Mouse (Mus musculus) MEL (cell line): Measurements from ENCODE around the gene Atp5s. TPM values are rescaled to one million over a fixed set of nuclear protein-coding genes. Genes with fewer than 3 reads are reported as not detected.

Experiments used
- DNase-seq: peaks from one replicate; pipeline ENCODE4 v3.0.0; 2011; ENCODE audit warnings: low read depth, low spot score
- H3K27ac ChIP-seq: 2 replicates; pipeline ENCODE4 v1.5.1; 2012; ENCODE audit warnings: low read depth, mild to moderate bottlenecking, control low read depth, low read length, moderate library complexity; ENCODE audit not compliant: control insufficient read depth
- H3K27me3 ChIP-seq, 2 experiments: fragments of 150-350 bp in 1 of 2; sonication (generic) in 1 of 2; 2 replicates each; pipeline ENCODE4 v1.6.1; 2012; ENCODE audit warnings: low read length in 2 of 2, mild to moderate bottlenecking in 2 of 2, improper control_type of control experiment in 1 of 2, moderate library complexity in 1 of 2; ENCODE audit not compliant: insufficient read depth in 2 of 2, control insufficient read depth in 1 of 2
- H3K36me3 ChIP-seq, 2 experiments: 2 replicates each; pipeline ENCODE4 v1.6.1; 2012 to 2014; ENCODE audit warnings: low read length in 2 of 2, improper control_type of control experiment in 1 of 2, inconsistent platforms in 1 of 2, mild to moderate bottlenecking in 1 of 2; ENCODE audit not compliant: insufficient read depth in 2 of 2, control insufficient read depth in 1 of 2
- H3K4me1 ChIP-seq, 2 experiments: fragments of 150-350 bp in 1 of 2; sonication (generic) in 1 of 2; 2 replicates each; pipeline ENCODE4 v1.6.1; 2012; ENCODE audit warnings: low read length in 2 of 2, improper control_type of control experiment in 1 of 2, mild to moderate bottlenecking in 1 of 2; ENCODE audit not compliant: insufficient read depth in 2 of 2, control insufficient read depth in 1 of 2
- H3K4me3 ChIP-seq, 2 experiments: fragments of 150-350 bp in 1 of 2; sonication (generic) in 1 of 2; 2 replicates each; pipeline ENCODE4 v1.5.1; 2012; ENCODE audit warnings: low read depth in 2 of 2, low read length in 2 of 2, mild to moderate bottlenecking in 2 of 2, moderate library complexity in 2 of 2, control low read depth in 1 of 2, improper control_type of control experiment in 1 of 2; ENCODE audit not compliant: control insufficient read depth in 1 of 2, insufficient read depth in 1 of 2
- H3K79me2 ChIP-seq: 2 replicates; pipeline ENCODE4 v1.6.1; 2012; ENCODE audit warnings: mild to moderate bottlenecking, low read length, moderate library complexity; ENCODE audit not compliant: control insufficient read depth, poor library complexity, insufficient read depth
- H3K9ac ChIP-seq: 2 replicates; pipeline ENCODE4 v1.6.1; 2012; ENCODE audit warnings: low read depth, mild to moderate bottlenecking, control low read depth, low read length, moderate library complexity; ENCODE audit not compliant: control insufficient read depth, poor library complexity, severe bottlenecking
- H3K9me3 ChIP-seq: fragments of 150-350 bp; sonication (generic); replicated peaks from 2 replicates; pipeline ENCODE4 v1.6.1; 2012; ENCODE audit warnings: mild to moderate bottlenecking, low read length, improper control_type of control experiment, moderate library complexity; ENCODE audit not compliant: insufficient read depth
- BHLHE40 ChIP-seq: IDR thresholded peaks from 2 replicates; pipeline ENCODE4 v1.6.1; 2012; ENCODE audit warnings: low read depth, mild to moderate bottlenecking, inconsistent platforms, low read length, improper control_type of control experiment, borderline replicate concordance
- CHD1 ChIP-seq: IDR thresholded peaks from 2 replicates; pipeline ENCODE4 v1.6.1; 2012; ENCODE audit warnings: low read depth, mild to moderate bottlenecking, inconsistent platforms, low read length, improper control_type of control experiment
- CHD2 ChIP-seq: IDR thresholded peaks from 2 replicates; pipeline ENCODE4 v1.6.1; 2011; ENCODE audit warnings: low read length, improper control_type of control experiment
- E2F4 ChIP-seq: IDR thresholded peaks from 2 replicates; pipeline ENCODE4 v1.6.1; 2011; ENCODE audit warnings: low read depth, low read length, improper control_type of control experiment, borderline replicate concordance
- ELF1 ChIP-seq: IDR thresholded peaks from 2 replicates; pipeline ENCODE4 v1.6.1; 2014; ENCODE audit warnings: low read depth, mild to moderate bottlenecking, inconsistent platforms, low read length, improper control_type of control experiment, moderate library complexity
- EP300 ChIP-seq, 2 experiments: IDR thresholded peaks; 2 replicates each; pipeline ENCODE4 v1.6.1; 2011; ENCODE audit warnings: improper control_type of control experiment in 2 of 2, low read length in 2 of 2, low read depth in 1 of 2, mild to moderate bottlenecking in 1 of 2
- GABPA ChIP-seq: IDR thresholded peaks from 2 replicates; pipeline ENCODE4 v1.6.1; 2012; ENCODE audit warnings: low read depth, mild to moderate bottlenecking, inconsistent platforms, low read length, improper control_type of control experiment, moderate library complexity
- HCFC1 ChIP-seq: IDR thresholded peaks from 2 replicates; pipeline ENCODE4 v1.6.1; 2012; ENCODE audit warnings: low read depth, mild to moderate bottlenecking, inconsistent platforms, low read length, improper control_type of control experiment, moderate library complexity
- JUND ChIP-seq: IDR thresholded peaks from 2 replicates; pipeline ENCODE4 v1.6.1; 2011; ENCODE audit warnings: low read depth, mild to moderate bottlenecking, improper control_type of control experiment, low read length
- KAT2A ChIP-seq: conservative IDR thresholded peaks from 2 replicates; pipeline ENCODE4 v1.6.1; 2012; ENCODE audit warnings: low read depth, low read length, improper control_type of control experiment, inconsistent platforms
- MAFK ChIP-seq: IDR thresholded peaks from 2 replicates; pipeline ENCODE4 v1.6.1; 2011; ENCODE audit warnings: low read depth, mild to moderate bottlenecking, low read length, improper control_type of control experiment, borderline replicate concordance
- MAX ChIP-seq: IDR thresholded peaks from 2 replicates; pipeline ENCODE4 v1.6.1; 2011; ENCODE audit warnings: low read length, improper control_type of control experiment
- MAZ ChIP-seq: IDR thresholded peaks from 2 replicates; pipeline ENCODE4 v1.6.1; 2012; ENCODE audit warnings: low read depth, mild to moderate bottlenecking, inconsistent platforms, low read length, improper control_type of control experiment
- MEF2A ChIP-seq: IDR thresholded peaks from 2 replicates; pipeline ENCODE4 v1.6.1; 2014; ENCODE audit warnings: low read depth, mild to moderate bottlenecking, inconsistent platforms, low read length, improper control_type of control experiment; ENCODE audit not compliant: poor library complexity, insufficient replicate concordance, severe bottlenecking; ENCODE audit errors: extremely low read depth
- MXI1 ChIP-seq: IDR thresholded peaks from 2 replicates; pipeline ENCODE4 v1.6.1; 2011; ENCODE audit warnings: mild to moderate bottlenecking, low read depth, low read length, improper control_type of control experiment
- MYC ChIP-seq: IDR thresholded peaks from 2 replicates; pipeline ENCODE4 v1.6.1; 2011; ENCODE audit warnings: low read depth, mild to moderate bottlenecking, low read length, improper control_type of control experiment, moderate library complexity
- NELFE ChIP-seq: IDR thresholded peaks from 2 replicates; pipeline ENCODE4 v1.6.1; 2011; ENCODE audit warnings: low read depth, low read length, improper control_type of control experiment
- NRF1 ChIP-seq: IDR thresholded peaks from 2 replicates; pipeline ENCODE4 v1.6.1; 2014; ENCODE audit warnings: low read depth, mild to moderate bottlenecking, inconsistent platforms, low read length, improper control_type of control experiment, moderate library complexity; ENCODE audit not compliant: poor library complexity, insufficient read depth, severe bottlenecking
- POLR2A ChIP-seq, 2 experiments: IDR thresholded peaks; 2 replicates each; pipeline ENCODE4 v1.6.1; 2011 to 2012; ENCODE audit warnings: low read length in 2 of 2, mild to moderate bottlenecking in 2 of 2, control low read depth in 1 of 2, improper control_type of control experiment in 1 of 2, low read depth in 1 of 2, moderate library complexity in 1 of 2; ENCODE audit not compliant: control insufficient read depth in 1 of 2, insufficient read depth in 1 of 2, poor library complexity in 1 of 2
- RAD21 ChIP-seq: IDR thresholded peaks from 2 replicates; pipeline ENCODE4 v1.6.1; 2011; ENCODE audit warnings: mild to moderate bottlenecking, low read depth, low read length, improper control_type of control experiment
- RCOR1 ChIP-seq: IDR thresholded peaks from 2 replicates; pipeline ENCODE4 v1.6.1; 2012; ENCODE audit warnings: low read depth, mild to moderate bottlenecking, inconsistent platforms, low read length, improper control_type of control experiment
- SIN3A ChIP-seq: IDR thresholded peaks from 2 replicates; pipeline ENCODE4 v1.6.1; 2012; ENCODE audit warnings: low read length, improper control_type of control experiment, inconsistent platforms
- SMC3 ChIP-seq: IDR thresholded peaks from 2 replicates; pipeline ENCODE4 v1.6.1; 2011; ENCODE audit warnings: low read depth, low read length, improper control_type of control experiment
- TAL1 ChIP-seq: IDR thresholded peaks from 2 replicates; pipeline ENCODE4 v1.6.1; 2012; ENCODE audit warnings: mild to moderate bottlenecking, inconsistent platforms, low read length, moderate library complexity, mixed read lengths
- TBP ChIP-seq: IDR thresholded peaks from 2 replicates; pipeline ENCODE4 v1.8.0; 2011; ENCODE audit warnings: low read depth, low read length, improper control_type of control experiment
- UBTF ChIP-seq: IDR thresholded peaks from 2 replicates; pipeline ENCODE4 v1.6.1; 2012; ENCODE audit warnings: low read depth, mild to moderate bottlenecking, inconsistent platforms, low read length, improper control_type of control experiment, moderate library complexity, borderline replicate concordance; ENCODE audit not compliant: insufficient read depth
- USF1 ChIP-seq: IDR thresholded peaks from 2 replicates; pipeline ENCODE4 v1.6.1; 2014; ENCODE audit warnings: low read depth, mild to moderate bottlenecking, inconsistent platforms, low read length, improper control_type of control experiment, moderate library complexity
- USF2 ChIP-seq, 2 experiments: IDR thresholded peaks; 2 replicates each; pipeline ENCODE4 v1.6.1; 2011 to 2012; ENCODE audit warnings: improper control_type of control experiment in 2 of 2, low read length in 2 of 2, borderline replicate concordance in 1 of 2, inconsistent platforms in 1 of 2, low read depth in 1 of 2, mild to moderate bottlenecking in 1 of 2; ENCODE audit not compliant: insufficient read depth in 1 of 2
- ZC3H11A ChIP-seq: IDR thresholded peaks from 2 replicates; pipeline ENCODE4 v1.6.1; 2012; ENCODE audit warnings: low read depth, mild to moderate bottlenecking, inconsistent platforms, low read length, improper control_type of control experiment
- ZKSCAN1 ChIP-seq: IDR thresholded peaks from 2 replicates; pipeline ENCODE4 v1.6.1; 2012; ENCODE audit warnings: low read depth, mild to moderate bottlenecking, inconsistent platforms, low read length, improper control_type of control experiment, moderate library complexity
- polyA plus RNA-seq, 2 experiments: library from polyadenylated mRNA; stranded (reverse) in 1 of 2; unstranded in 1 of 2; fragments of >175 nt in 1 of 2; fragments of >200 nt in 1 of 2; gene quantifications; 2 replicates each; pipeline versions ENCODE4 v1.2.1 to v1.2.4; 2012; ENCODE audit warnings: low replicate concordance in 2 of 2, low read depth in 1 of 2; ENCODE audit not compliant: insufficient read length in 2 of 2, insufficient read depth in 1 of 2, missing spikeins in 1 of 2
- total RNA-seq: library from RNA; depleted of rRNA; stranded (reverse); fragments of 300-350 nt; gene quantifications from 2 replicates; pipeline ENCODE4 v1.2.3, GENCODE M21; 2012

Gene Atp5s
- total and polyA plus RNA-seq, 3 experiments, result 12.7 to 13.7 TPM; not detected in 1

GRCm38 (mm10) chr12:69683537-69683936, 41.2 kb upstream of the Atp5s start (continued):
- TF ChIP-seq KAT2A, result no peak
- peak; percentile 84 for TF ChIP-seq MAX
- TF ChIP-seq RAD21, result no peak
- TF ChIP-seq NRF1, result no peak
- peak; percentile 77; the same call in 1 of the 2 replicates for TF ChIP-seq MXI1
- TF ChIP-seq UBTF, result no peak
- no peak for TF ChIP-seq ZKSCAN1
- no peak for TF ChIP-seq ELF1
- TF ChIP-seq GABPA, result no peak
- no peak for TF ChIP-seq USF2 (IDR thresholded peaks at IDR 0.05; ENCODE audit: borderline replicate concordance in 1 of 2, insufficient read depth in 1 of 2, low read depth in 1 of 2, low read length in 2 of 2)
- TF ChIP-seq USF1, result no peak
- no peak for TF ChIP-seq SMC3
- TF ChIP-seq ZC3H11A, result no peak
- TF ChIP-seq CHD2, result no peak
- no peak for TF ChIP-seq RCOR1
- TF ChIP-seq MAZ, result no peak

- Histone ChIP-seq H3K9me3 (no peaks in the 10 kb centered on the region), H3K27ac (no peak overlapping the region), H3K9ac (no peak overlapping the region), H3K4me1 (peaks cover 0 to 9% of the 10 kb centered on the region in 2 experiments; a peak in 2 of 4 replicates), H3K36me3 (peaks cover 0 to 2% of the 10 kb centered on the region in 2 experiments; a peak in 1 of 4 replicates), H3K4me3 (no peak overlapping the region), H3K79me2 (no peaks in the 10 kb centered on the region), H3K27me3 (no peaks in the 10 kb centered on the region)
- TF ChIP-seq MAZ (no peak), EP300 (IDR thresholded peaks at IDR 0.05; ENCODE audit: low read depth in 1 of 2, low read length in 2 of 2) (0 out of 4 replicates have a peak, but pooled peaks of 1 of the 2 experiments have one; percentile 6)
- DNase-seq, result peak; percentile 37
These were observed 36.4 kb upstream of the Atp5s start for GRCm38 (mm10) chr12:69688368-69688767.

GRCm38 (mm10) chr12:69689094-69689493, 35.7 kb upstream of the Atp5s start:
- Histone ChIP-seq H3K27me3 (no peaks in the 10 kb centered on the region), H3K4me3 (no peak overlapping the region), H3K36me3 (peaks cover 0 to 2% of the 10 kb centered on the region in 2 experiments; a peak in 1 of 4 replicates), H3K79me2 (no peaks in the 10 kb centered on the region), H3K27ac (no peak overlapping the region), H3K9ac (no peak overlapping the region), H3K4me1 (peaks cover 0 to 6% of the 10 kb centered on the region in 2 experiments; a peak in 1 of 4 replicates), H3K9me3 (no peaks in the 10 kb centered on the region)
- TF ChIP-seq CHD1, result no peak
- no peak for TF ChIP-seq TAL1
- TF ChIP-seq BHLHE40, result no peak
- no peak for TF ChIP-seq HCFC1
- no peak for TF ChIP-seq E2F4
- no peak for TF ChIP-seq MEF2A
- no peak for TF ChIP-seq POLR2A (IDR thresholded peaks at IDR 0.05; ENCODE audit: control insufficient read depth in 1 of 2, insufficient read depth in 1 of 2, low read depth in 1 of 2, low read length in 2 of 2, poor library complexity in 1 of 2)
- no peak for TF ChIP-seq MAFK
- TF ChIP-seq SMC3, result no peak
- no peak for TF ChIP-seq MYC
- TF ChIP-seq JUND, result no peak
- TF ChIP-seq MXI1, result no peak
- no peak for TF ChIP-seq TBP
- no peak for TF ChIP-seq EP300 (IDR thresholded peaks at IDR 0.05; ENCODE audit: low read depth in 1 of 2, low read length in 2 of 2)
- TF ChIP-seq SIN3A, result no peak
- TF ChIP-seq ZKSCAN1, result no peak
- no peak for TF ChIP-seq NELFE
- no peak for DNase-seq
